Mouse (Mus musculus) kidney, adult 8-10 months (tissue): ENCODE data around the gene Exoc6b.

ENCODE experiments used
- DNase-seq, 2 experiments: peaks; one replicate each; pipeline ENCODE4 v3.0.0; 2022

Exoc6b gene

GRCm38 (mm10) chr6:84708631-84709030 lies 360.7 kb downstream of the Exoc6b start:
- DNase-seq: no peak

DNA sequence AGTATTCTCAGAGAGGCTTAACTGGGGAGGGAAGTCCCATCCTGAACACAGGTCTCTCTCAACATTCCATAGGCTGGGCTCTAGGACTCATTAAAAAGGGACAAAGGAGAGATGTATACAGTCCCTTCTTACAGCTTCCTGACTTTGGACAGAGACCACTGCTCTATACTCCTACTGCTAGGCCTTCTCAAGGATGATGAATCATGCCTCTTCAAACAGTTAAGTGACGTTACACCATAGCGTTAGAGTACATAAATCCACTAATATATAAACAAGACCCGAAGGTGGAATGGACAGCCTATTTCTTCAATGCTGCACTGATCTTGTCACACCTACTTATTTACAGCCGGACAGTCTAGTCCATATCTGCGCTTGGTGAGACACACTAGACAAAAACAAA lies 369.7 kb downstream of the Exoc6b start:
- DNase-seq: no peak

- no peak for DNase-seq
These were observed 371.0 kb downstream of the Exoc6b start for GRCm38 (mm10) chr6:84698288-84698673.

DNA sequence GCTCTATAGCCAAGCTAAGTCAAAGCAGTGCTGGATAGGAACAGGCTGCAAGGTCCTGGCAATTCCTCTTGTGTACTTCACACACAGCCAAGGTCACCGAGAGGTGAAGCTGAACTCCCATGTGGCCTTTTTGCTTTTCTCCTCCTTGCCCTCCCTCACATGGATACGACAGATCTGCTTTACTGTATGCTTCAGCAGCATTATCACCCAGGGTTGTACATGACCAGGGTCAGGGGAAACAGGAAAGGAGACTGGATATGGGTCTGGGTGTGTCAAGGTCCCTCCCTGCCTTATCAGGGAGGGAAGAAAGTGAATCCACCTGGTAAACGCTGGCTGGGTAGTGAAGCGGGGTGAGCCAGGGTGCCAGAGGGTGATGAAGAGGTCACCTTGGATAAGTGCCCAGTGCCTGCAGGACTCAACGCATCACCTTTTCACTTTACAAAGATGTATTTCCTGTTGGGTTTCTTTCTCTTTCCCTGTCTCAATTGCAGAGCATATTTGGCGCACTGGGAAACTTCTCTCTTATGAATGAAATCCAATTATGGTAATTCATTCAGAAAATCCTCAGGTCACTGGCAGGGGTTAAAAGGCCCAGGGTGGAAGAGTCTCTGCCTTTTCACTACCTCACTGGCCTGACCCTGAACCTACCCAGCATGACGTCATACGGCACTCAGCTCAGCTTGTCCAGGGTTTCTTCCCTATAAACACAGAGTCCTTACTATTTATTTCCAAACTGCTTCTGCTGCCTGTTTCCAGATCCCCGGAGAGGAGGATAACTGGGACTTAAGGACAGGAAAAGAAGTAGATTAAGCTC lies 371.6 kb downstream of the Exoc6b start:
- peak; percentile 16 to 24 for DNase-seq

- DNase-seq: no peak
These were observed 375.5 kb downstream of the Exoc6b start for GRCm38 (mm10) chr6:84693844-84694243.

GRCm38 (mm10) chr6:84693204-84693603 lies 376.1 kb downstream of the Exoc6b start:
- no peak for DNase-seq

GRCm38 (mm10) chr6:84691907-84692306 lies 377.4 kb downstream of the Exoc6b start:
- DNase-seq: no peak

GRCm38 (mm10) chr6:84677770-84678169 lies 391.5 kb downstream of the Exoc6b start:
- no peak for DNase-seq

DNA sequence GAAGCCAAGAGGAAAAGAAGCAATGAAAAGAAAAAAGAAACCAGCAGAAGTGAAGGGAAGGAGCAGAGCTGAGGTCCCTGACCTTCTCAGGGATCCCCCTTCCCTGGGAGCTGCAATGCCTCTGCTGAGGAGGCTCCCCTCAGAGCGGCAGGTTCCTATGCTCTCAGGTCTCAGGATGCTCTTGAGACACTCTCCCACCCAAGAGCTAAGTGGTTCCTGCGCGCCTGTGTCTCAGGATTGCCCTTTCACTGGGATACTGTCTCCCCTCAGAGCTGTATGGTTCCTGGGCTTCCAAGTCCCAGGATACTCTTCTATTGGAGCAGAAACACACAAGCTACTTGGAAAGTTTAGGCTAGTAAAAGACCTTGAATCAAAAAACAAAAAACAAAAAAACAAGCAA lies 394.4 kb downstream of the Exoc6b start:
- DNase-seq: no peak

DNA sequence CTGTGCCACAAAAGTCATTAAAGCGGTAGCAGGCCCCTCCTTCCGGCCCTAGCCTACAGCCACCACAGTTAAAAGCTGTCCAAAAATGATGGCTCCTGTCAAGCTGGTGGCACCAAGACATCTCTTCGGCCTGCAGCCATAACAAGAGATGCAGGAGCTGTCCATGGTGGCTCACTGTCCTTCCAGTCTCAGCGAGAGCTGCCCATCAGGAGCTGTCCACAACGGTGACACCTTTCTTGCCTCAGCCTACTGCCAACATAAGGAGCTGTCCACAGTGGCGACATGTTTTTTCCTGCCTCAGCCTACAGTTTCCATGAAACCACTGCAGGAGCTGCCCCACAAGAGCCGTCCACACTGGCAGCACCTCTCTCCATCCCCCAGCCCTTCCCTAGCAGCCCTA lies 395.2 kb downstream of the Exoc6b start:
- DNase-seq: no peak

GRCm38 (mm10) chr6:84661451-84662112 lies 407.7 kb downstream of the Exoc6b start:
- DNase-seq: no peak

GRCm38 (mm10) chr6:84660982-84661381 lies 408.3 kb downstream of the Exoc6b start:
- DNase-seq: no peak

DNA sequence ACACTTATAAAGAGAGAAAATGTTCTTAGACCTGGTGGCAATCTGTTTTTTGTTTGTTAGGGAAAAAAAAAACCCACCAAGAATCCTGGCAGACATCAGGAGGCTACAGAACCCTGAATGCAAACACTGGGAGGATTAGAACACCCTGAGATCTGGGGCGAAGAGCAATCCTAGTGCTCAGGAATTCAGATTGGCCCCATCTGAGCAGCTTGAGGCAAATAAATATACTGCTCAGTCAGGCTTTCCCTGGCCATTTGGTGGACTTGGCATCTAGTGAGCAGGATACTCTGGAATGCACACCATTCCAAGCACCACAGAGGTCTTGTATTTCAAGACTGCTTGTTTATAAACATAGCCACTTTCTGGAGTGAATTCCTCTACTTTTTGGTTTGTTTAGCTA lies 412.2 kb downstream of the Exoc6b start:
- no peak for DNase-seq

GRCm38 (mm10) chr6:84656680-84657079 lies 412.6 kb downstream of the Exoc6b start:
- no peak for DNase-seq

- DNase-seq: no peak
These were observed 417.4 kb downstream of the Exoc6b start for GRCm38 (mm10) chr6:84651902-84652301.

DNA sequence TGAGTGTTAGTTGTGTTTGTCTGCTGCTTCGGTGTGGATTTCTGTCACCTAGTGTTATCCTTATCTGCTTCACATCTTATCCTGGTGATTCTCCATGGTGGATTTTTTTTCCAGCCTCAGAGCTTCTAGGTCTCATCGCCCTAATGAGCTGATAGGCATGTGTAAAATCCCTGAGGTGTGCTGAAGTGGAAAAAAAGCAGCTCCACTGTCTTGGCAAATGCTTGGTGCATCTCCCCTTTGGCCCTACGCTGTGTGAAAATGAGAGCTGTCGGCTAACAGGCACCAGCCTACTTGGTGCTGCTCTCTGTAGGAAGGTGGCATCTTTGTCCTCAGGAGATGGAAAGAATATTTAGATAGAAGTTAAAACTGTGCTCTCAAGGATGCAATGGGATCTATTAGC lies 422.1 kb downstream of the Exoc6b start:
- DNase-seq: no peak

- no peak for DNase-seq
These were observed 422.6 kb downstream of the Exoc6b start for GRCm38 (mm10) chr6:84646696-84647095.

DNA sequence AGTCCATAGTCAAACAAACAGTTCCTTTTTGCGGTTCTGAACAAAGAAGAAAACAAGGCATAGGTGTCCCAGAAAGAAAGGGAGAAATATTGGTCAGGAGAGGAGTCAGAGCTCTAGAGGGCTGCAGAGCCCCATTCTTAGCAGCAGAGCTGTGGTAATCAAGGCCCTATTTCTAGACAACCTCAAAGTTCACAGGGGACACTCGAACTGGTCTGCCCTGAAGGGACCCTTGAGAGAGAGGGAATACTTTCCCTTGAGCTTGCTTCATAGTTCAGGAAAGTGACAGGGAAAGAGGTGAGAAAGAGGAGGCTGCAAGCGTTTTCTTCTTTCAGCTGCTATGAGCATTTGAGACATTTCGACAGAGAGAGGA lies 428.3 kb downstream of the Exoc6b start:
- no peak for DNase-seq

DNA sequence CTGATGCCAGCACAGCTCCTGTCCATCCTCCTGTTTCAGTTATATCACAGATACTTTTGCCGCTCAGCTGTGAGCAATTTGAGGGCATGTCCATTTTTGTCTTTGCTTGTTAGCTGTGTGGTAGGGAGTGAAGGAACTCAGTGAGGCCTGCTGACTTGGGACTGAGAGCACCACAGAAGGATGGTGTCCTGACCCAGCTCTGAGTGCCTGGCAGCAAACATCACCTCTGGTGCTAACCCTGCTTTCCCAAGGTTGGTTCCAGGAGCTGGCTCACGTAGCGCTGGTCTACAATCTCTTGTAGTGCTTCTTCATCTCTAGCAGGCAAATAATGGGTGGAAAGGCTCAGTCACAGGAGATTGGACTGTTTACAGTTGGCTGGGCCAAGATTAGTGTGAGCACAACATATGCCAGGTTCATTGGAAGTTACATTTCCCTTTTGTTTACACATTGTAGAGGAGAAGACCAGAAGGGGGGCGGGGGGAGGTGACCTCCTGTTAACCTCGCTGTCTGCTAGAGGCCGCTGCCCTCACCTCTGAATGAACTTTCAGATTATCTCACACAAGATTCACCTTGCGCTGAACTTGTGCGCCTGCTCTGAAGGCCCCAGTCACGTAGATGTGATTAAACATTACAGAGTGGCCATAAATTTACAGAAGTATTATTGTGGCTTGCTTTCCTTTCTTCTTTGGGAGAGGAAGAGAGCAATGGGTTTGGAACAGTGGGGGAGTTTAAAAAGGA lies 428.8 kb downstream of the Exoc6b start:
- DNase-seq: peak; percentile 30 to 40

- peak; percentile 49 to 65 for DNase-seq
These were observed 431.1 kb downstream of the Exoc6b start for GRCm38 (mm10) chr6:84638206-84638605.

- no peak for DNase-seq
These were observed 437.7 kb downstream of the Exoc6b start for GRCm38 (mm10) chr6:84631588-84631987.

GRCm38 (mm10) chr6:84630276-84630675 lies 439.0 kb downstream of the Exoc6b start:
- DNase-seq: peak; percentile 17 to 26

GRCm38 (mm10) chr6:84628831-84629230 lies 440.5 kb downstream of the Exoc6b start:
- DNase-seq: no peak

DNA sequence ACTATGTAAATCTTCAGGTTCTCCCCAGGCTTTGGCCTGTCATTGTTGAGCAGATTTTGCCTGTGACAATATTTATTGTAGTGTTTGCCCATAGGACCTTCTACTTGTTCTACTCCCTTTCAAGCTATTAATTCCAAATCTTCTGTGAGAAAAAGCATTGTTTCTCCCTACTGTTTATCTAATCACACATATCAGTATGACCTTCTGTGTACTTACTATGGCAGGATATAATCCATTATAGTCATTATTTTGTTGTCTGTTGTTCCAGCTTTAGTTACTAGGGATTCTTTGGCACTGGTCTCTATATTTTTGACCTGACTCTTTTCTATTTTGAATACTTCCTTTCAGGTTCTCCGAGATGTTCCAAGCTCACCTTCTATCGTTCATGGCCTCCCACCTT lies 442.9 kb downstream of the Exoc6b start:
- DNase-seq: no peak
